Mouse (Mus musculus) thymus, adult 18-20 months (tissue): ENCODE results near the gene Csf3.
"Not testable (repeated sequence)": the region's sequence is repeated elsewhere in the genome, so short reads cannot be mapped to it uniquely, and the experiment has no call there.

Experiments used
- DNase-seq, 2 experiments: peaks; one replicate each; pipeline ENCODE4 v3.0.0; 2022; ENCODE audit warnings: mixed read lengths in 2 of 2

Gene Csf3

DNA sequence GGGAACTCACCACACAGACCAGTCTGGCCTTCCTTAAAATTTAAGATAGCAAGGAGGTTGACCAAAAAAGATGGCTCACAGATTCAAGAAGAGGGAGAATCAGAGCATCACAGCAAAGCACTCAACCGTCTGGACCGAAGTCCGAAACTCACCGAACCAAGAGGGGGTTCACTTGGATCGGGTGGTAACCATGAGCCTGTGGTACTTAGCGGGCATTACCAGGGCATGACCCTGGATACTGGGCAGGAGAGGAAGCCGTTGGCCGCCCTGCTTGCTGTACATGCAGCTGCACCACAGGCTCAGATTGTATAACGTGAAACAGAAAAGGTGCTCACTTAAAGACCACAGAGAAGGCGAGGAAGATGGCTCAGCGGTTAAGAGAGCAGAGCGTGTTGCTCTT is 3.8 kb upstream of the Csf3 start:
- no peak for DNase-seq

DNA sequence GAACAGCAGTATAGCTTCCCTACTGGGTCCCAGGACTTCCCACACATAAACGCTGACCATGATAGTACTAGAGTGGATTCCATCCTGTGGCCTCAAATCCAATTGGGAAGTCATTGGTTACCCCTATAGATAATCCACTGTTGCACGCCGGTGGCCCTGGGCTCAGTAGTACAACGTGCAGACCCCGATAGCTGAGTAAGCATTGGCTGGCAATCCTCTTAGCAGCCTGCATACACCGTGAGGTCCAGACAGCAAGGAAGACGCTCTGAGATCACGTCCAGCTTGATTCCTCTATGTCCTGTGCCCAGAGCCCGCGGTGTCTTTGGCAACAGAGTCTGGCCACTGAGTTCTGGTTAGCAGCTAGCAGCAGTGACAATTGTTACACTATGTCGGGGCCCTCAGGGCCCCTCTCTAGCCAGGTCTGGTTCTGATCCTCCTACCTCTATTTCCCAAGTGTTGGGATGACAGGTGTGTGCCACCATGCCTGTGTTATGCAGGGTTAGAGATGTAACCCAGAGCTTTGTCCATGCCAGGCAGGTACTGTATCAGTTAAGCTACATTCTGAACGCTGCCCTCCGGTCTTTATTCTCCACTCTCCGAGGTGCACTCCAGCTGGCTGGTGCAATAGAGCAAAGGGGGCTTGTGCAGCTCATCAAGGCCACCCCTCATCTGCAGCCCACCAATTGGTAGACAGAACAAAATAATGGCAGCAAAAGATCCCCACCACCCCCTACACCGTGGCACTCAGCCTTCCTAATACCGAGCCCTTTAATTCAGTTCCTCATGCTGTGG is 2.0 kb upstream of the Csf3 start:
- DNase-seq: no peak

DNA sequence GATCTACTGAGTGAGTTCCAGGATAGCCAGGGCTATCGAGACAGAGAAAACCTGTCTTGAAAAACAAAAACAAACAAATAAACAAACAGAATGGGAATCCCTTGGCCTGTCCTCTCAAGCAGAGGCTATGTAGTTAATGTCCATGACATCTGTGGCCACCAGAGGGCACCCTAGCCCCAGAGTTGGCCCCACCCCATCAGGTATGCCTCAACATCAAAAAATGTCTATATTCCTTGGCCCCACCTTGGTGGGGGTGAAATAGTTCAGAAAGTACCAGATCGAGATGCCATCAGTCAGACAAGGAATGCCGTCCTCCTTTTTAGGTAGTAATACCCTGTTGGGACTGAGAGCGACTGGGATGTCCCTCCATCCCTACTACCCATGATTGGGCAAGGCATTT is 1.2 kb upstream of the Csf3 start:
- peak; percentile 38 to 47 for DNase-seq

DNA sequence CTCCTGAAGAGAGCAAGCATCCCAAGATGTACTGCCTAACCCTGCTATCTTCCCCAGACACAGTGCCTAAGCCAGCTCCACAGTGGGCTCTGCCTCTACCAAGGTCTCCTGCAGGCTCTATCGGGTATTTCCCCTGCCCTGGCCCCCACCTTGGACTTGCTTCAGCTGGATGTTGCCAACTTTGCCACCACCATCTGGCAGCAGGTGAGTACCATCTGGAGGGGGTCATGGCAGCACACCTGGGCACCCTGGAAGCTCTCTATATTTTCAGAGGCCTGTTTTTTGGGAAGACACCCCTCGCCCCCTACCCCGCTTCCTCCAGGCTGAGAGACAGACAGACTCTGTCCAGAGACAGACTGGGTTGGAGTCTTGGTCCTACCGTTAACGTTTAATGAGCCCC is 1.3 kb downstream of the Csf3 start:
- DNase-seq: no peak

DNA sequence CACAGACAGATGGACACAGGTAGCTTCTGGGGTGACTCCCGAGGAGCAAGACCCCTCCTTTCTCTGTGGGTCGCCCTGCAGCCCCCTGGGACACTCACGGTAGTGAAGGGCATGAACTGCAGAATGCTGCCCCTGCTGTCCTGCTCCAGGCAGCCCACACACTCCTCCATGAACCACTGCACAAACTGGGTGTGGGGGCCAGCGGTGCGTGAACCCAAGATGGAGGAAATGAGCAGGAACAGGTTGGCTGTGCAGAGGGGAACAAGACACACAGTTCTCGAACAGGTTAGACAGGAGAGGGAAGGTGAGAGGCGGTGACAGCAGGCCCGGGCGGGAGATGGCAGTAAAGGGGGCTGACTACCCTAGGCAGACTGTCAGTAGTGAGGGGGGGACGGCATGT is 4.0 kb downstream of the Csf3 start:
- no peak for DNase-seq

DNA sequence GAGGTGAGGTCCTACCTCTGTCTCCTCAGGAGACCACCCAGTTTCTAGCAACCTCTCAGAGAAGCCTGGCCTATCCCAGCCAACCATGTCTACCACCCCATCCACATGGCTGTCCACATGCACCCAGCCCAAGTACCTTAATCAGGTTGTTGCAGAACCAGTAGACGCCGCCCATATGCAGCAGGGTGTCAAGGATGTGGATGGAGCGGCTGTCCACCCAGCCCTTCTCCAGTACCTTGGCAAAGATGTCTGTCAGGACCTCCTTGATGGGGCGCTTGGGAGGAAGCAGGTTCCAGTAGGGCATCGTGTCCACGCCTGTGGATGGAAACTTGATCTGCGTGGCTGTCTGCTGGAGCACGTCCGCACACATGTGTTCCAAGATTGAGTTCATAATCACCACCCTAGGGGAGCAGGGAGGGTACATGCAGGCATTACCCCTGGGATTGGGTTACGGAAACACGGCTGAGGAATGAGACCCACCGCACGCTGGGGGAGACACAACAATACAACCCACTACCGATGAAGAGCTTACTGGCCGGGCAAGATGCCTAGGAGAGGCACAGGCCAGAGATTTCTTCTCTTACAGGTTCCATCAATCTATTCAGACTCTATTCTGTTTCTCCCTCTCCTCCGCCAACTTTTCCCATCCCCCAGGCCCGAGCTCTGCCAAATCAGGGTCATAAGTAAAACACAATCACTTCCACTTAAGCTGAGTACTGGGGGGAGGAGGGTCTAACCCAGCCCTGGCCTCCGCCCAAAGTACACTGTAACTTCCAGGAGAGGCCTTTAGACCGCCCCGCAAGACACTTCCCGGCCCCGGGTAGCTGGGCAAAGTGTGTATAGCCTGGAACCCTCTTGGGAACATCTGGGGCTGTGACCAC is 6.6 kb downstream of the Csf3 start:
- no peak for DNase-seq

DNA sequence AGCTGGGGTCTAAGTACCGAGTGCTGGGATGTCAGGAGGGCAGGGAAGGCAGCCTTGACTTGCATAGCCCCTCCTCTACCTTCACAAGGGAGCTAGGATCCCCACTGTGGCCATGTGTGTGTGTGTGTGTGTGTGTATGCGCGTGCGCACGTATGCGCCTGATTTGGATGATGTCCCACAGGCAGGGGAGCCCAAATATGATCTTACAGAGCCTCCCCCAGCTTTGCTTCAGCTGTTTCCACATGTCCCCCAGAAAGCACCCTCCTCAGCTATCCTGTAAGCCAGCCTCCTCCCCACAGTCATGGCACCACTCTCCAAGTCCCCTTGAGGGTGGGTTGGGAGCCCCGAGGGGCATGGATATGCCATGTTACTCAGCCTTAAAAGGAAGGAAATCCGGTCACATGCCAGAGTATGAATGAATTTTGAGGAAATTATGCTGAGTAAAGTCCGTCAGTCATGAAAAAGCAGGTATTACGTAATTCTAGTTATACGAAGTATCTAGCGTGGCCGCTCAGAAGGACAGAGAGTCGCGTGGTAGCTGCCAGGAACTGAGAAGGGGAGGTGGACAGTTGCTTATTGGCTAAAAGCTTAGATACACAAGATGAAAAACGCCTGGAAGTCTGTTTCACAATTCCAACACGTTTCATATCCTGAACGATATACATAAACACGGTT is 7.4 kb downstream of the Csf3 start:
- no peak for DNase-seq

DNA sequence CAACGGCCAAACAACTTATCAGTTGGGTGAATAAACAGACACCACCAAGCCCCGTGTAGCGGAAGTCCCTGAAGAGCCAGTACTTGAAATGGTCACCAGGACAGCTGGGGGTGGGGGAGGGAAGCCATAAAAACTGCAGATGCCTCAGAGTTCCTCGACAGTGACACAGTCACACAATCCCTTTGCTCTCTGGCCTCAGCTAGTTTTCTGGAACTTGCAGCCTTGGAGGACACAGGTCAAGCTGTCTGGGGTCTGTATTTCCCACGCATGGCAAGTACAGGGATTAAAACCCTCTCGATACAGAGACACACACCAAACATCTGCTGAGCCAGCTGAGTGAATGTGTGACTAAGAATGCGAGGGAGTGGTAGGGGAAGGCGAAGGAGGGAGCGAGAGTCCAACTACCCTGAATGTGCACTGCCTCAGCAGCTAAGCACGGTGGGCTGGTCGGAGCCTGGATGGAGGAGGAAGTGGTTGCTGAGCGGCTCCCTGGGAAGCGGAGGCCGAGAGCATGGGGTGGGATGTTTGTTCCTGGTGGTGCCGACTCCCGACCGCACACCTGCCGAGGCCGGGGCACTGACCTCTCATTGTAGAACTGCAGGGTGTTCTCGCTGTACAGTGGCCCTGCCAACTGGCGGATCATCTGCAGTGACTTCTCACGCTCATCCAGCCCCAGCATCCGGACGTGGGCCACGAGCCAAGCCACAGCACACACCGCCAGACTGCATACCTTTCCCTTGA is 8.1 kb downstream of the Csf3 start:
- DNase-seq: no peak

DNA sequence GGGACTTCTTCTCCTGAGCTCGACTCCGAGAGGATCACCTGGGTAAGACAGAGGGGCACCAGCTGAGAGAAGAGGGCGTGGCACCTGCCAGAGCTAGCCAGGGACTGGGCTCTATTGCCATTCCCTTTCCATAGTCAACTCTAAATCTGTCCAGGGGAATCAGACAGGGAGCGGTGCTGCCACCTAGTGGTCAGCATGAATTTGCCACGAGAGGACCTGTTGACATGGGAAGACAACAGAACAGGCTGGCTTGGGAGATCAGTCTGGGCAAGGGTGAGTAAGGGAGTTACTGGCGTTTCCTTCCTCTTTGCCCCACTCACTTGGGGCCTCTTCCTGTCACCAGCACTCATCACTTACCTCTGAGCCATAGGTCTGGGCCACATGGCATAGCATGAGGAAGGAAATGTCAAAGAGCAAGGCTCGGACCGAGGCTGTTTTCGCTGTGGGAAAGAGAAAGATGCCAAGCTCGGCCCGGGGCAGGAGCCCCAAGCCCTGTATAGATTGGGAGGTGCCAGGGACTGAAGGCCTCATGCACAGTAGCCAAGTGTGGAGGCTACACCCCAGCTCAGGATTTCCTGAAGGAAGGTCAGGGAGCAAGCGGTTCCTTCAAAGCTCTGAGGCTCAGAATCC is 9.5 kb downstream of the Csf3 start:
- peak; percentile 37 to 48 for DNase-seq

DNA sequence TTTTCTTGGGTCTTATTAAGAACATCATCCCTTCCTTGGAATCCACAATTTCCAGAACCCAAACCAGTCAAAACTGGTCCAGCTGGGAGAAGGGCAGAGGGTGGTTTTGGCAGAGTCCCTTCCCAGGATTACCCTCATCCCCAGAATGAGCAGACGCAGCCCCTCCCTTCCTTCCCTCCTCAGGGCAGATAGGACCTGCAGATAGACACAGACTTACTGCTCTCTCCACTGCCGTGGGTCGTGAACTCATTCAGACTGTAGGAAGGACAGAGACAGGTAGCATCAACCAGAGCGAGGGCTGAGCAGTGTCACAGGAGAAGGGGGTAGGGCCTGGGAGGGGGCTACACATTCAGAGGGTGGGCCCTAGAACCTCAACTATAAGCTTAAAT is 10.0 kb downstream of the Csf3 start:
- no peak for DNase-seq

DNA sequence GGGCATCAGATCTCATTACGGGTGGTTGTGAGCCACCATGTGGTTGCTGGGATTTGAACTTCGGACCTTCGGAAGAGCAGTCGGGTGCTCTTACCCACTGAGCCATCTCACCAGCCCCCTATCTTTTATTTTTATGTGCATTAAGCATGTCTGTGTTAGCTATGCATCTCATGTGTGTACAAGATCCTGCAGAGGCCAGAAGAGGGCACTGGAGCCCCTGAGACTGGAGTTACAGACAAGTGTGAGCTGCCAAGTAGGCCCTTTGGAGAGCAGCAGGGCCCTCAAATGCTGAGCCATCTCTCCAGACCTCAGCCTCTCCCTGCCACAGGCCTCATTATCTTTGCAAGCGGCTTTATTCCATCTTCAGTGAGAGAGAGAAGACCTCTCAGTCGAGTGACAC is 10.9 kb downstream of the Csf3 start:
- not testable (repeated sequence) for DNase-seq

DNA sequence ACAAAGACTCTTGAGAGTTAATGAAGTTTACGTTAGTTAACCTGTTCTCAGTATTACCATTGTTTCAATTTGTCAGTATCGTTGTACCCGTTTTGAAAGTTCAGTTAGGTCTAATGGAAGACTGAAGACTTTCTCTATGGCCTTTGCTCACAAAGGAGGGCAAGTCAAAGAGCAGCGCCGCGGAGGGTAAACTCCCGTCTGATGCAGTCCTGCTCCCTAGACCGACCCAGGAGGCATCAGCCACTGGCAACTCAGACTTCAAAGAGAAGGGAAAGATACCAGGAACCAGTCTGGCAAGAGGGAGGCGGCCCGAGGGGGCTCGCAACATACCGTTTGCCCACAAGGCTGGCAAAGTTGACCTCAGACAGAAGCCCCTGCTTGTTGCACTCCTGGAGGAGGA is 12.6 kb downstream of the Csf3 start:
- no peak for DNase-seq

DNA sequence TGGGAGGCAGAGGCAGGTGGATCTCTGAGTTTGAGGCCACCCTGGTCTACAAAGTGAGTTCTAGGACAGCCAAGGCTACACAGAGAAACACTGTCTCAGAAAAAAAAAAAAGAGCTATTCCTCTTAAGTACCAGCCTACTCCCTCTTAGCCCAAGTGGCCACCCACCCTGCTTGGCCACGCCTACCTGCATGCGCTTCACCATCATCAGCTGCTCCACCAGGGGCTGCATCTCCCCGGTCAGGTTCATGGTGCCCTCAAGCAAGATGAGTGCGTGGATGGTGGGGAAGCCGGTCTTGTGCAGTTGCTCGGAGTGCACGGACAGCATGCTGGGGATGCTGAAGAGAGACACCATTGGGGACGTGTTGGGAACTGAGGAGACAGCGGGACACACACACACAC is 14.9 kb downstream of the Csf3 start:
- no peak for DNase-seq

DNA sequence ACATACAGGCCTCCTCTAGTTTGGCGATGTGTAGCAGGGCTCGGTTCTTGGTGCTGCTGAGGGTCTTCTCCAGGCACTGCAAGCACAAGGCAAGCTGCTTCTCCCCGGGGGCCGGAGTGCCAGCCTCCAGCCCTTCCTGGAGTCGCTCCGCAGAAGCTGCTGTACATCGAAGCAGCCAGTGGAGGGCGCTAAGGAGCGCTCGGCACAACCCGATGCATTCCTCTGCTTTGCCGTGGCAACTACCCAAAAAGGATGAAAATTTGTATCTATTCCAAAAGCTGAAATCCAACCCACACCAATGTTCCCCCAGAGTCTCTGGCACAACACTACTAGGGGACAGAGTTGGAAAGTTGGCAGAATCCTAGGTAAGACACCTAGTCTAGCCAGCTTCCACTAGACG is 16.8 kb downstream of the Csf3 start:
- no peak for DNase-seq

DNA sequence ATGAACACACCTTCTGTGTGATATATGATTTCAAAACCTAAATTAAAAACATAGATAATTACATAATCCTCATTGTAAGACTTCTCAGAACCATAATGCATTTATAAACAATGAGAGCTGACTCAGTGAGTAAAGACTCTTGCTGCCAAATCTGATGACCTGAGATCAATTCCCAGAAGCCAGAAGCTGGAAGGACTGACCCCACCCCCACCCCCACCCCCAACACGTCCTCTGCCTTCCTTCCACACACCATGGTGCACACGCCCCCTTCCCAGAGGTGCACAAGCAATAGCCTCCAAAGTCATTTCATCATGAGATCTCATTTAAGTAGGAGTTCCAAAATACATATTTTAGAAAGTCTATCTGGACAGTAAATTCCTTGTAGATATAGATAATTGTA is 19.7 kb downstream of the Csf3 start:
- no peak for DNase-seq

DNA sequence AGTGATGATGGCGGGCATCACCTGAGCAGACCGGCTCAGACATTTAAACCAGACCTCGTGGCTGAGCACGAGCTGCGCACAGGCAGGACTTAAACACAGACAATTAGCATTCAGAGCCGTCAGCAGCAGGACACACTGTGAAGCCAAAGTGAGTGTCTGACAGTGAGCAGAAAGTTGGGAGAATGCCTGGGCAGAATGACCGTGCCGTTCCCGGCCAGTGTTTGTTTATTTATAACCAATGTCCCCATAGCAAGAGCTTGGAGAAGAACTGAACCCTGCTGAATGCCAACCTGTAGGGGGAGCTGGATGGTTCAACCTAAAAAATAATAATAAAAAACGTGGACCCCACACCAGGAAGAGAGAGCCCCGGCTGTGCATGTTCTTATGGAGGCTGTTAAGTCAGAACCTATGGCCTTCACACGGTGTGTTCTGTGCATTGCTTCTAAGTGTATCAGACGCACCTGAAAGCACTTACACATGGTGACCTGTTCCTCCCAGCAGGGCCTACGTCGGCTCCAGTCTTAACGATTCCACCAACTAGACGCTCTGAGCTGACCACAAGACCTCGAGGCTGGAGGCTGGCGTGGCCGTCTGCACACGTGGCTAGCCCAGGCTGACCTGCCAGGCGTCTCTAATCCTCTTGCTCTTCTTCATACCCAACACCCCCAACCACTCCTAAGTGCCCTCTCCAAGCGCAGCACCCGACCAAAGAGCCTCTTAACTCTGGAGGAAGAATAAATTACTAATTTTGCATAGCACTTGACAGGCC is 20.6 kb downstream of the Csf3 start:
- no peak for DNase-seq

DNA sequence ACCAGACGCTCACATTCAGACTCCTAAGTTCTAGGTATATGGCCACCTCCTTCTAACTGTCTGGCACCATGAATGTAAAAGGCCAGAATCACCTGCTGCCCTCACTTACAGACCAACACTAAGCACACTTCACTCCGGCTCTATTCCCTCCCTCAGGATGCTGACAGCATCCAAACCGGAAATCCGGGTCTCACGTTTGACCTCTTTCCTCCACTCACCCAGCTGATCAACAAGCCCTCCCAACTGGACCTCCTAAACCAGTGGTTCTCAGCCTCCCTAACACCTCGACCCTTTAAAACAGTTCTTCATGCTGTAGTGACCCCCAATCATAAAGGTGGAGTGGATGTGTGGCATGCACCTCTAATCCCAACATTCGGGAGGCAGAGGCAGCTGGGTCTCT is 22.0 kb downstream of the Csf3 start:
- DNase-seq: no peak

DNA sequence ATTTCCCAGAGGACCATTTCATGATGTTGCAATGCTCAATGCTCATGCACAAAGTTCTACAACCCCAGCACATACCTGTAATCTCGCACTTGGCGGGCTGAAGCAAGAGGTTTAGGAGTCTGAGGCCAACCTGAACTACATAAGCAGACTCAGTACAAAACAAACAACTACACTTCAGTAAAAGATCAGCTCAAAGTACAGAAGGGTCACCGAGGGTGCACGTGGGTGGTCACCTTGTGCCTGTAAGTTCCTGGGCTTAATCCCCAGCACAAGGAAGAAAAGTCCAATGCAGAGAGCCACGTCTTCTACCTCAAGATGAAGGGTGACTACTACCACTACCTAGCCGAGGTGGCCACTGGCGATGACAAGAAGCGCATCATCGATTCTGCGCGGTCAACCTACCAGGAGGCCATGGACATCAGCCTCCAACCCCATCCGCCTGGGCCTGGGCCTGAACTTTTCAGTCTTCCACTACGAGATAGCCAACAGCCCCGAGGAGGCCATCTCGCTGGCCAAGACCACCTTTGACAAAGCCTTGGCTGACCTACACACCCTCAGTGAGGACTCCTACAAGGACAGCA is 25.0 kb downstream of the Csf3 start:
- DNase-seq: no peak

DNA sequence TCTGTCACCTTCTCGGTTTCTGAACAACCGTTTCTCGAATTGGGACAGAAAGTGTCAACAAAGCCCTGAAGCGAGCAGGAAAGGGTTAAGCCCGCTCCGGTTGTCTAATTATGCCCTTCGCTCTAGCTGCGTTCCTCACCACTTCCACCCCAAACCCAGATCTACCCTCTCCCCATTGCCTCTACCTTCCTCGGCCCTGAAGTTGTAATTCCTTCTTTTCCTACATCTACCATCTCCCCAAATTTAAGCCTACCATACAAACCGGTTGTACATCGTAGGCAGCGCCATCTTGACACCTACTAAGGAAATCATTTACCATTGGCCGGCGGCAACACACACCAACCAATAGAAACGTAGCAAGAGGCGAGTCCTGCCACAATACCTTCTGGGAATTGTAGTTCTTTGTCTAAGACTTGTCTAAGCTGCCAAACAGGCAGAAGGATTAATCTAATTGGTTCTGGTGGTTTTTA is 28.1 kb downstream of the Csf3 start, which contains the start of gene Med24:
Med24 (minus strand) TSS at position 317 of the 470 bp plus-strand sequence.
- DNase-seq: peak; percentile 66 to 82

DNA sequence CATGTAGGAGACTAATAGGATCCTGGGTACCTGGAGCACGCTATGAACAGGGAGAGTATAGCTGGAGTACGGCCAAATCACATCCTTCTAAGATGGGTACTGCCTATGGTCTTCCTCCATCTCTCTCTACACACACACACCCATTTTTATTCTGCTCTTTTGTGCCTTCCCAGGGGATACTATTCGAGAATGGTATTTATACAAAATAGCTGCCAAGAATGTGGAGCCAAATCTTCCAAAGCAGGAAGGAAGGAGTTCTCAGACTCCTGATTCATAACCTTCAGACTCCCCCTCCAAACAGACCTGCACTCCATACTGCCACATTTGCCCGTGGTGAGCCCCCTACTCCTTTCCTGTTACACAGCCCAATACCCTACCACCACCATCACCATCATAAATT is 29.7 kb downstream of the Csf3 start:
- no peak for DNase-seq

DNA sequence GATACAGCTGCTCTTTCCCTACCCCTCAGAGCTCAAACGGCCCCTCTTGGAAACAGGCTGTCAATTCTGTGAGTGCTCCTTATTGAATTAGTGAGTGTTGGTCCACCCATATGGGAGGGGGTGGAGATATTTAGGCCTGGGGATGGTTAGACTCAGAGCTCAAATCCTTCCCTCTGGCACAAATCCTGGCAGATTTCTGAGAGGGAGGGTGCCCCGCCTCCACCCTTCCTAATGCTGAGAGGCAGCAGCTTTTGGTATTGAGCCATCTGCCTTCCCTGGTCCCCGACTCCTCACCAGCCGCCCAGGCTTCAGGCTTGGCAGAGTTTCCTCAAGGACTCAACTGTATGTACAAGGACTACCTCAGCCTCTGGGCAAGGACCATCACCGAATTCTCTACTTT is 30.1 kb downstream of the Csf3 start:
- DNase-seq: no peak
